Mouse (Mus musculus) frontal cortex, adult (tissue): ENCODE measurements around the gene 6430571L13Rik.

Experiments
- ATAC-seq: cut with Nextera tagmentation; 2 replicates; pipeline ENCODE4 v1.9.2; 2017; ENCODE audit warnings: mild to moderate bottlenecking, moderate library complexity, mixed read lengths; ENCODE audit not compliant: low TSS enrichment

Gene 6430571L13Rik

DNA sequence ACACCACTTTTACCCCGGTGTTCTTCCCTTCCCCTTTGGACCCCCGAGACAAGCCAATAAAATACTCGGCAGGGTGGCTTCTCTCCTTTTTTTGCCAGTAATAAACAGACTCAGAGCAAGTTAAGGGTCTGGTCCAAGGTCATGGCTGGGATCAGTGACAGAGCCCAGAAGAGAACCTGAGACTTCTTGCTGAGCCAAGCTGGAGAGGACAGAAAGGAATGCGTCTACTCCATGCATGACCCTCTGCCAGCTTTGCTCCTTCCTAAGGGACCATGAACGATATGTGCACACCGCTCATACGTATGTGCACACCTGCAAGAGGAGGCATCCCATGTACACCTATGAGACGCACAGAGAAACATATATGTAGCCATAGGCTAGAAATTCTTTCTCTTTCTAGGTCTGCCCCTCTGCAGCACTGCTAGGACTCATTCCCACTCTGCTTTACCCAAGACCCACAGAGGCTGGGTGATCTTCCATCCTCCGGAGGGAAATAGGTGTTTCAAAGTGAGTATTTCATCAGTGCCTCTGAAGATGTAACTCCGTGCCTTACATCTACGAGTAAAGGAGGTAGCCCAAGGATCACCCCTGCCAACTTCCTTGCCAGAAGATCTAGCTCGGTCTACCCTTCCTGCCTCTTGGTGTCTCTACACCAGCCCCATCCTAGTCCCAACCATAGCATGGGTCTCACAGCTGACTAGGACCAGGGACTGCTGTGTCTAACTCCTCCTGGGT lies 676 bp downstream of the 6430571L13Rik start:
- ATAC-seq, result no peak

DNA sequence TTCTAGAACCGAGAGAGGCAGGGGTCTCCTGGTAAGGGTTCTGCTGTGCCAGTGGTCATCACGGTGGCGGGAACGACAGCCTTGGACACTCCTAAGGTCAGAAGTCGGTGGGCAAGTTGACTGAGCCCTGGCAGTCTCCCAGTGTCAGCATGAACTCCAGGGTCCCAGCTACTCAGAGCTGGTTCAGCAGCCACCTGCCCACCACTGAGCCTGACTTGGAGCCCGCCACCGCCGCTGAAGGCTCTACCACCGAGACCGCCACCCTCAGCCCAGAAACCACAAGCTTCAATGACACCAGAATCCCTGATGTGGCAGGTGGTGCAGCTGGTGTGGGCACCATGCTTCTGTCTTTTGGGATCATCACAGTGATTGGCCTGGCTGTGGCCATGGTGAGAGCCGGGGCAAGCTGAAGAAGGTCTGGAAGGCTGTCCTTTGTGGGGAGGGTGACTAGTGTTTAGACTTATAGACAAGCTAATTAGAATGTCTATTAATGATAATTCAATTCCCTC lies 1.9 kb downstream of the 6430571L13Rik start:
- ATAC-seq, result no peak

DNA sequence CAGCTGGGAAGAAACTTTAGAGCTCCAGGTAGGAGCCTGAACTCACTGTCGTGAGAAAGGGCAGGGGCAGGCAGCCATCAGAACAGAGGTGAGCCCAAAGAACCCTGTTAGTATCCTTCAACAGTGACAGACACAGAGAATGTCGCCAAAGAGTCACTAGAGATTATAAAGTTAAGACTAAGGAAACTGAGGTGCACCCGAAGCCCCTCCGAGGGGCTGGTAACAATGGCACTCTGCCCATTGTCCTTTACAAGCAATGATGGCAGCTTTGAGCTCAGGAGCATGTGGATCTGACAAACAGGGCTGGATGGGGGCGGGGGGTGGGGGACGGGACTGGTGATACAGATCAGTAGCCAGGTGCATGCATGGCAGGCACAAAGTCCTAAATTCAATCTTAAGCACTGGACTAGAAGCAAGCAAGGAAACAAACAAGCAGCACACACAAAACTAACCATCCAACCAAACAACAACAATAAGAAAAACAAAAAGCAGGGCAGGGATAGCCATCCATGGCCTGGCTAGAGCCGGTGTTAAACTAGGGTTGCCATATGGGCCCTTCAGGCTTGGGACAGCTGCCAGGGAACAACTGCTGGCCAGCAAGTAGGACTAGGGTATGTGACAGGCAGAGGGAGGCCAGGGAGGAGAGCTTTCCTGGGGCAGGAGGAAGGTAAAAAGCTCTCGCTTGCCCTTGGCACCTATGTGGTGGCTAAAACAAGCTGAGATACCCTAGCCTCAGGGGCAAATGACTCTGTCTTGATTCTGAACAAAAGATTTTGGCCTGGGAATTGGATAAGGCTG lies 2.9 kb downstream of the 6430571L13Rik start:
- ATAC-seq, result no peak

DNA sequence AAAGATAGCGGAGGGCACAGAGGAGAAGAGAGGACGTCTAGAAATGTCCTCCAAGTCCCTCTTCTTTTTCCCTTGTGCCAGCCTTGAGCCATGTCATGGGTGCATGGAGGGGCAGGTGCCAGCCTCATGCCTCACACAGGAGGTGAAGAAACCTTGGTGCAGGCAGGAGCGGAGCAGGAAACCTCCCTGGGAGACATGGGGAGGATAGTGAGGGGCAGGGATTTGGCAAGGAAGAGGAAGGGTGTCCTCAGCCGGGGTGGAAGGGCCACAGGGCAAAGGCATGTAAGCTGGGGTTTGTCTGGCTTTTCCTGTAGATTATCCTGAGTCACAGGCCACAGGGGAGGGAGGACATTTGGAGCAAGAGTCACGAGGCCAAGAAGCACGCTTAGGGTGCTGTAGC lies 3.6 kb downstream of the 6430571L13Rik start:
- ATAC-seq, result no peak

DNA sequence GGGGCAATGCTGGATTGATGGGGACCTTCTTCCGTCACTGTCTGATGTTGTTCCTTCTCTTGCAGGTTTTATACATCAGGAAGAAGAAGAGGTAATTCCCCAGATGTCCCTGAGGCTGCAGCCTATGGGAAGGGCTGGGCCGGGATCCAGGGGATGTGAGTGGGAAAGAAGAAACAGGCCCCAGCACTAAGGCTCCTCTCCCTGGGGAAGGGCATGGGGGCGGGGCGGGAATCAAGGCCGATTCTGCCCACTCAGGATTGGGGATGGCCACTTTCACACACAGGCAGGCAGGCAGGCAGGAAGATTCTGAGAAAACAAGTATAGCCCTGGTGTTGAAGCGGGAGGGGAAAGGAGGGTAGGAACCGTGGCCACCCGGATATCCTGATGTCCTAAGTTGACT lies 5.7 kb downstream of the 6430571L13Rik start:
- ATAC-seq, result no peak

DNA sequence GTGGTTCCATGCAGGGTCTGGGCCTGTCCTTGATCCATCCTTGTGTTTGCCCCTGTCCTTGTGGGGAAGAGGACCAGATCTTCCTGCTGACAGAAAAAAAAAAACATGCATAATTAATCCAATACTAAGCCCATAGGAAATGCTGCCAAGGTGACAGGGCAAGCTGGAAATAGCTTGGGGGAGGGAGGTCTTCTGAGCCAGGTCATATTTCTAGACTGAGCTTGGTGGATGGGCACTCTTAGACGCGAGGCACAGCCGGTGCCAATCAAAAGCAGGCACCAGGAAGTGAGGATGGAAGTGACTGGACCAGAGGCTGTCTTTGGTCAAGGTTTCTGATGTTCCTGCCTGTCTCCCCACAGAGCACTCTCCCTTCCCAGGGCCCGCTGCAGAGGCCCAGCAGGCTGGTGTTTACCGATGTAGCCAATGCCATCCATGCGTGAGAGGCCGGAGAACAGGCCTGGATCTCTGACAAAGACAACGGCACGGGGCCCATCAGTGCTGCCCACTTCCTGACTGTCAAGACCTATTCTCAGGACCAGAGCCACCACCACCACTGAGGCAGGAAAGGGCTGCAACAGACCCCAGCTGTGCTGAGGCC lies 7.3 kb downstream of the 6430571L13Rik start:
- no peak for ATAC-seq

DNA sequence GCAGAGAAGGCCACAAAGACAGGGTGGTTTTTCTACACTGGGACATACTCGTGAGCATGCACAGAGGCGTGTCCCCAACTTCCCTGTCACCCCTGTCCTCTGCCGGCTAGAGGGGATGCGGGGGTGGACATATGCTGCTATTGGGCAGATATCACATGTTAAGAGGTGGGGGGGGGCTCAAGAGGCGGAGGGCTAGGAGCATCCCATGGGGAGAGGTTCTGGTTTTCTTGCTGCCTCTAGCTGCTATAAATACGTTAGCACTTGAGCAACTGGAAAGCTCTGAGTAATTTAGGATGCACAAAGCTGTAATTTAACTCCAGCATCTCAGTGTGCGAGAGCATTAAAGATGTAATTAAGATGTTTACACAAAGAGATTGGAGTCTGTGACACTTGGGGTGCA lies 8.9 kb downstream of the 6430571L13Rik start:
- ATAC-seq, result no peak

DNA sequence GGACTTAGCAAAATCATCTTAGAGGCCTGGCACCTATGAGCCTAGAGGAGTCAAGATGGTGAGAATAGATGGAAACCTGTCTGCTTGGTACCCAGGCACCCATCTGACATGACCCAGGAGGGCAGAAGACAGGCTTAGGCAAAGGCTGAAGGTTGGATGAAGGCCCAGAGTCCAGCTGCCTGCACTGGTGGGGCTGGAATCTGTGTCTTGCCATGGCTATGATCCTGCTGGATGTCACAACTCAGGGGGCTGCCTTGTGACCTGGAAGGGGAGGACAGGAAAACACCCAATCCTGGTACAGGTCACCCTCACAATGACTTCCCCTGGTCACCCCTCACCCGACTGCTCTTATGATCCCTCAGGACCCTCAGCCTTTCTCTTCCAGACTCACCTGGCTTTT lies 14.4 kb downstream of the 6430571L13Rik start:
- no peak for ATAC-seq

DNA sequence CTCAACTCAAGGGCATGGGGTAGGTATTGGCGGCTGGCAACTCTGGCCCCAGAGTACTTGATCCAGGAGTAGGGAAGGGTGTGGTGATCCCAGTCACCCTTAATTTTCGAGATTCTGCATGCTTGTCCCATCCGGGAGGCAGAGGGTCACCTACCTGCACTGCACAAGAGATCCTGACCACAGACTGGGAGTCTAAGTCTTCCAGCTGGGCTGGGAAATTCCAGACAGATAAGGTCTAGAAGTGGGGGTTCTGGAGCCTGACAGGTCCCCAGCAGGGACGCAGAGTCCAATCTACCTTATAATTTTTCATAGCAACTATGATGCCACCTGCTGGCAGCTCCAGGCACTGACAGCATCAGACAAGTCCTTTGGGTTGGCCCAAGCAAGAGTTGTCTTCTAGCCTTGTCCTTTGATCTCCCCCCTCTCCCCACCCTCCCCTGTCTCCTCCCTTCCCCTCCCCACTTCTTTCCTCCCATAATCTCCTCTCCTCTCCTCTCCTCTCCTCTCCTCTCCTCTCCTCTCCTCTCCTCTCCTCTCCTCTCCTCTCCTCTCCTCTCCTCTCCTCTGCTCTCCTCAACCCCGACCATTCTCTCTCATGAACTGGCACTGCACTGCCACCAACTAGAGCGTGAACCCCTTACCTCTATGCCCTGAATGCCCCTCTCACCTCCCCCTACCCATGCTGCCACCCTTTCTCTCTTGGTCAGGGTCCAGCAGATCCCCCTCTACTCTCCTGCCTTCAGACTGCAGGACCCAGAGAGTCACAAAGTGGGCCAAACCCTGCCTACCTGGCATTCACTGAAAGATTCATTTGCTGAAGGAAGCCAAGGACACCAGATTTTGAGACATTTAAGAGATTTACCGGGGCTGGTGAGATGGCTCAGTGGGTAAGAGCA lies 15.7 kb downstream of the 6430571L13Rik start:
- peak; percentile 68 for ATAC-seq

DNA sequence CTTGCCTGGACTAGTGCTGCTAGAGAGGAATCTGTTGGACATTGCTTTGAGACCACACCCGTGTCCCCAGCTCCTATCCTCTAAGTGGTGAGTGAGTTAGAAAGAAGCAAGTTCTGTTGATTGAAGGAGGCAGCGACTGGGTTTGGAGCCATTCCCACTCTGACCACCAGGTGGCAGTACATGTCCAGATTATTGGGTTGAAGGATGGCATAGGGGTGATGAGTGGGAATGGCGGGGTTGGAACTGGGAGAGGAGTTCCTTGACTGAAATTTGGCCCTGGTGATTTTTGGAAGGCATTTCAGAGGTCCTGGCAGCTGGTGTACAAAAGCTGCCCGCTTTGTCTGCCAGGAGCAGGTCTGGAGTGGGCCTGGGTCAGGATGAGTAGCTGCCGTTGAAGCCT lies 17.2 kb downstream of the 6430571L13Rik start:
- ATAC-seq, result peak; percentile 51; the same call in 1 of the 2 replicates

DNA sequence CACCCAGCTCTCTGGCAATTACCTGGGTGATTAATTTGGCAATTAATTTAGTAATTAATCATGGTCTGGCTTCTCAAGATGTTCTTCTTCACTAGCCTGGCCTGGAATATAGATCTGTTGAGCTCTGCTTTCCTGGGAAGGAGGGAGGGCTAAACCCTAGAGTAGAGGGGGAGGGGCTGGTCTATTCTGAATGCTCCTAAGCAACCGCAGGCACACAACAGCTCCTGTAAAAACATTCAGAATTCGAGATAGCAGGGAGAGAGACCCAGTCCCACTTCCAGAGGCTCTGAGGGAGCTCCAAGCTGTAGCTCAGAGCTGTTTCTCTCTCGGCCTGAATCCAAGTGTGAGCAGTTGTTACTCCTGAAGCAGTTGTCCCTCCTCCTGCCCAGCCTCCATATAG lies 20.6 kb downstream of the 6430571L13Rik start:
- ATAC-seq, result no peak

DNA sequence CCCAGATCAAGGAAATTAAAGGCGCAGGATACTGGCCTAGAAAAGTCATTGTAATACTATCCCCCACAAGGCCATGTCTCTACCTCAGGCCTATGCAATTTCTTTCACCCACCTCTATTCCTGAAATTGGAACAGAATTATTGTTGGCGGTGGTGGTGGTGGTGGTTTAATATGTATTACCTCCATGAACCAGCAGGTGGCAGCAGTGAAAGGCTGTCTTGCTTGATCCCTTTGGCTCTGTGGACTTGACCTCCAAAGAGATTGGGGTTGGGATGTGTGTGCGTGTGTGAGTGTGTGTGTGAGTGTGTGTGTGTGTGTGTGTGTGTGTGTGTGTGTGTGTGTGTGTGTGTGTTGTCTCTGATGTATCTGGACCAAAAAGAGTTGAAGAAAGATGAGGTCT lies 26.2 kb downstream of the 6430571L13Rik start:
- no peak; the same call in 1 of the 2 replicates for ATAC-seq

DNA sequence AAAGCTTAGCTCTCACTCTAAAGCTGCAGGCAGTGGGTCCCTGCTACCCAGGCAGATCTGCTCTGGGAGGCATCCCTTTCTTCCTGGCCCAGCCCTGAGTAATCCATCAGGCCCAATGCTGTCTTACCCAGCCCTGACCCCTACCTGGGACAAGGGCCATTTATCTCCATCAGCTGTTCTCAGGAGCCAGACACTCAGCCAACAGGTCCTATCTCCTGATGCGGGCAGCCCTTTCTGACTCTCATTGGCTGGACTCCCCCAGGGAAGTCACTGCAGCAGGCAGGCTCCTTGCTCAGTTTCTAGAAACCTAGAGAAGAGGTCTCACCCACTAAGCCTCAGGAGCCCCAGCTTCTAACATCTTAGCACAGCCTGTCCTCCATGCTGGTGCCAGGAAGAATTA lies 27.9 kb downstream of the 6430571L13Rik start:
- no peak for ATAC-seq

DNA sequence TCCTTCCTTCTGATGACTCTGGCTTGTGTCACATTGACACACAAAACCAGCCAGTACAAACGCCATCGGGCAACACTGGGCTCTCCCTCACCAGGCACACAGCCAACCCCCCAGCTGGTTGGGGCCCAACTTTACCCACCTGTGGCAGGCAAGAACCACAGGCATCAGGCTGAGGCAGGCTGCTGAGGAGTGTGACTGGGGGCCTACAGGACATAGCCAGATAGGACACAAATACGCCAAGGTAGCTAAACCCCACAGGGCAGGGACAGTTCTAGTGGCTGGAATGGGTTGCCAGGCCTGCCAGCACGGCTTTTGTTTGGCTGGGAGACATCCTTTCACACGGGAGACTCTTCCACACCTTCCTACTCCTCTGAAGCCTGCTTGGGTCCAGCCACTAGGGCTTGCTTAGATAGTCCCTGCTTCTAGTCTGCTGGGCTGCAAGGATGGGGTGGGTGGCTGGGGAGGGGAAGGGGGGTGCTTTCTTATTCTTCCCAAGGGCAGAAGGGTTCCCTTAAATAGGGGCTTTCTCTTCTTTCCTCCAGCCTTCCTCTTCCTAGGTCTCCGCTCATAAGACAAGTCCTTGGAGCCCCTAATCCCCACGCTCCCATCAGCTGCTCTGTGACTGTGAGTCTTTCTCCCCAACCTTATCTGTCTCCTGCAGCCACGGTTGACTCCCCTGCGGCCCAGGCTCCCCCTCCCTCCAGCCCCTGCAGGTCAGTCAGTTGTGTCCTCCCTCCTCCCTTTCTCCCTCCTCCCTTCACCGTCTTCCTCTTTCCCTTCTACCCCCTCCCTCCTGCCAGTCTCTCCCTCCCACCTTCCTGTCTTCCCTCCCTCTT lies 29.1 kb downstream of the 6430571L13Rik start:
- ATAC-seq, result no peak

DNA sequence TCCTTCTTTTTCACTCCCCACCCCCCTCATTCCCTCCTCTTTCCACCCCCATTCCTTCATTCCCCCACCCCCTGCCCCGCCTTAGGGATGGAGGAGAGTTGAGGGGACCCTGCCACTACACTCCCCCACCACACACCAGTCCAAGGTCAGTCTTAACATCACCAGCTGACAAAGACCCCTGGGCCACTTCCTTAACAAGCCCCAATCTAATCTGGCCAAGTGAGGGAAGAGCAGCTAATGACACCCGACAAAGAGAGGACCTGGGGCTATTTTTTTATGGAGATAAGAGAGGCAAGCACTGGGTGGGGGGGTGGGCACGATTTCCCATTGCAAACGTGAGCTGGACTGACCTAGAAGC lies 29.7 kb downstream of the 6430571L13Rik start:
- no peak for ATAC-seq

DNA sequence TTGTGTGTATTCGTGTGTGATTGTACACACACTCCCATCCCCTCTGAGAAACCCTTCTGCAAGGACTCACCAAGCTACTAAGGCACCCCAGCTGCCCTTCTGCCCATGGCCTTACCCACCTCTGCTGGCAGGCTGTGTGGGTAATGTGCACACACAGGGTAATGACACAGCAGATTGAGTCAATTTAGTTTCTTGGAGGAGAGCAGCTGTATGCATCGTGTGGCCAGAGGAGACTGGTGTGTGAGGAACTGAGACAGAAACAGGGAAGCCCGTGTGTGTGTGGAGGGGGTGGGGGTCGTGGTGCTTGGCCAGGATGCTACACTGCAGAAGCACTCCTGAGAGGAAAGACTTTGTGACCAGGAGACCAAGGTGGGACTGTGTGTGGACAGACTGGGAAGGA lies 32.0 kb downstream of the 6430571L13Rik start:
- no peak for ATAC-seq

DNA sequence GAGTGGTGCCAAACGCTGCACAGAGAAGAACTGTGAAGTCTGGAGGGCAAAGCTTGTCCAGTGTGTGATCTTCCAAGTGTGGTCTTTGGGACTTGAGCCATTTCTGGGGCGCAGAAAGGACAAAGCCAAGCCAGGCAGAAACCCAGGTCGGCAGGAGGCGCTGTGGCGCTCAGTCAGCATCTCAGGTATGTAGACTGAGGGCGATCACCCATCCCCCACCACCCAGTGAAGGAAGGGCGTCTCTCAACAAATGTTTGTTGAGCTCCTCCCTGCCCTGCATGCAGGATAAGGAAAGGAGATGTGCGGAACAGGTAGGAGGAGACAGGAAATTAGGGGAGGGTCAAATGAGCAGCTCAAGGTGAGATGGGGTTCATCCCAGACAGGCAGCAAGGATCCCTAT lies 34.2 kb downstream of the 6430571L13Rik start:
- ATAC-seq, result no peak

DNA sequence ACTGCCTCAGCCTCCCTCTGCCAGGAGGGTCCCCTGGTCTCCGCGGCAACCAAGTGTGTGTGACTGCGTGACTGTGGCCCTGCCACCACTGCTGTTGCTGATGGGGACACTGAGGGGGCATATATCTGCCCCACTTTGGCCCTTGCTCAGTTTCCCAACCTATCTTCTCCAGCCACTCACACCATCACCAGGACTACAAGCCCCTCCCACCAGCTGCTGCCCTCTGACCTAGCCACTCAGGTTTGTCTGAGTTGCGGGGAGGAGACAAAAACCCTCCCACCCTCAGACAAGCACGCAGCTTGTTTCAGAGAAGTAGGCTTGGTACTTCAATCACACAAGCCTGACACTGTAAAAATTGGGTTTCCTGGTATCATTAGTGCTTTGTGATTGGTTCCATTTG lies 35.0 kb downstream of the 6430571L13Rik start:
- ATAC-seq, result no peak

DNA sequence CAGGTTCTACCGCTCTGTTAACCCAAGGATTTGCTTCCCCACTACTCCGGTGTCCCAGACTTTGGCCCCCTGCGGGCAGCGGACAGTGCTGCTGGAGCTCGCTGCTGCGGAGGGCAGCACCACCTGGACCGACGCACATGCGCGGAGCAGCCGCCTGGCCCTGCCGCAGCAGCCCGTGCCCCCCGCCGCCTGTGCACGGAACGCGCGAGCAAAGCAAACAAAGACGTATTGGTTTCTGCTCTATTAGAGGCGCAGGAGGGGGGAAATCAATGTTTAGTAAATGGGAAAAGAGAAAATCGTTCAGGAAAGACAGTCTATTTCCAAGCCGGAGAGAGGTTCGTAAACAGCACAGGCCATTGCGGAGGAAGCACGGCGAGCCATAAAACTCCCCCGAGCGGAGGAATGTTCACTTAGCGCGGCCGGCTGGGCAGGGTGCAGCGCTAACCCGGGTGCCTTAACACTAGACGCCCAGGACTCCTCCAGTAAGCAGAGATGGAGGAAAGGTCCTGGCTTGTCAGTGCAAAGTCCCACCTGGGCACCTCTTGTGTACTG lies 37.6 kb downstream of the 6430571L13Rik start:
- peak; percentile 72; the same call in 1 of the 2 replicates for ATAC-seq

DNA sequence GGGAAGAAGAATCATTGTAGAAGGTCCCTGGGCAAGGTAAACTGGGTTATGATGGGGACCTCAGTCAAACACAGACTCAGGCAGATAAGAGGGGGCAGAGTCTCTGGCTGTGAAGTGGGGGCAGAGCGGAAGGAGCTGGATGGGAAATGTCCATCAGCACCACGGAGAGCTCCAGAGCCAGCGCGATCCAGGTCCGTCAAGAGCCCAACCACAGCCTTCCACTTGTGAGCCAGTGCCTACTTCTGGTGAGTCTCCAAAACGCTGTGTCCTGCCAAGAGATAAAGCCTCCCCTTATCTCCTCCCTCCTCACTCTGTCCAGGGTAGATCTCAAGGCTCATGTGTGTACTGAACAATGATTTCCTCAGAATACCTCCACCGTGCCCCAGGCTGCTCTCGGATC lies 41.3 kb downstream of the 6430571L13Rik start:
- ATAC-seq, result no peak
